Mouse (Mus musculus) cerebellum, adult 9-10 months (tissue): ENCODE results near the gene Socs4.

Source experiments
- DNase-seq: peaks from one replicate; pipeline ENCODE4 v3.0.0; 2022

Gene Socs4

GRCm38 (mm10) chr14:47276637-47277393, at the start of gene Socs4, which contains the start of gene Wdhd1:
Gene Socs4, plus strand, starts transcription at chr14:47276931.
Gene Wdhd1, minus strand, starts transcription at chr14:47276857.
- peak; percentile 95 for DNase-seq

- DNase-seq, result no peak
These were observed 46.8 kb upstream of the Socs4 start for GRCm38 (mm10) chr14:47229796-47230376.

- no peak for DNase-seq
These were observed 43.1 kb upstream of the Socs4 start for GRCm38 (mm10) chr14:47233602-47234001.

GRCm38 (mm10) chr14:47234032-47234431, 42.7 kb upstream of the Socs4 start:
- DNase-seq, result no peak

GRCm38 (mm10) chr14:47234526-47235250, 42.0 kb upstream of the Socs4 start:
- DNase-seq, result no peak

GRCm38 (mm10) chr14:47236491-47236890, 40.2 kb upstream of the Socs4 start:
- no peak for DNase-seq

- DNase-seq, result no peak
These were observed 39.4 kb upstream of the Socs4 start for GRCm38 (mm10) chr14:47237286-47237685.

- no peak for DNase-seq
These were observed 36.1 kb upstream of the Socs4 start for GRCm38 (mm10) chr14:47240600-47240999.

GRCm38 (mm10) chr14:47241046-47241445, 35.7 kb upstream of the Socs4 start:
- no peak for DNase-seq

- no peak for DNase-seq
These were observed 34.0 kb upstream of the Socs4 start for GRCm38 (mm10) chr14:47242753-47243152.

- no peak for DNase-seq
These were observed 26.9 kb upstream of the Socs4 start for GRCm38 (mm10) chr14:47249839-47250238.

GRCm38 (mm10) chr14:47264866-47265265, 11.9 kb upstream of the Socs4 start:
- DNase-seq, result no peak

- DNase-seq, result no peak
These were observed 10.9 kb upstream of the Socs4 start for GRCm38 (mm10) chr14:47265829-47266228.

- DNase-seq, result no peak
These were observed 7.7 kb upstream of the Socs4 start for GRCm38 (mm10) chr14:47269056-47269455.

- DNase-seq, result no peak
These were observed 7.0 kb upstream of the Socs4 start for GRCm38 (mm10) chr14:47269706-47270105.

GRCm38 (mm10) chr14:47273751-47274150, 3.0 kb upstream of the Socs4 start:
- no peak for DNase-seq

GRCm38 (mm10) chr14:47275417-47275816, 1.3 kb upstream of the Socs4 start:
- no peak for DNase-seq

GRCm38 (mm10) chr14:47276036-47276603, 611 bp upstream of the Socs4 start:
- DNase-seq, result no peak

GRCm38 (mm10) chr14:47279058-47279457, 2.3 kb downstream of the Socs4 start:
- no peak for DNase-seq

GRCm38 (mm10) chr14:47281535-47281934, 4.8 kb downstream of the Socs4 start:
- DNase-seq, result no peak

GRCm38 (mm10) chr14:47283568-47283967, 6.8 kb downstream of the Socs4 start:
- DNase-seq, result no peak

- DNase-seq, result no peak
These were observed 8.5 kb downstream of the Socs4 start for GRCm38 (mm10) chr14:47285271-47285670.

GRCm38 (mm10) chr14:47286215-47286614, 9.5 kb downstream of the Socs4 start:
- DNase-seq, result no peak

GRCm38 (mm10) chr14:47287021-47287420, 10.3 kb downstream of the Socs4 start:
- DNase-seq, result no peak
